Mouse (Mus musculus) lung, postnatal 0 days (tissue): ENCODE measurements around the gene Brd7.

Source experiments
- CTCF ChIP-seq: IDR thresholded peaks from 2 replicates; pipeline ENCODE4 v1.5.1; 2016; ENCODE audit warnings: antibody characterized with exemption, mild to moderate bottlenecking
- EP300 ChIP-seq: IDR thresholded peaks from 2 replicates; pipeline ENCODE4 v1.6.1; 2016; ENCODE audit warnings: antibody characterized with exemption, mild to moderate bottlenecking, control low read depth

DNA sequence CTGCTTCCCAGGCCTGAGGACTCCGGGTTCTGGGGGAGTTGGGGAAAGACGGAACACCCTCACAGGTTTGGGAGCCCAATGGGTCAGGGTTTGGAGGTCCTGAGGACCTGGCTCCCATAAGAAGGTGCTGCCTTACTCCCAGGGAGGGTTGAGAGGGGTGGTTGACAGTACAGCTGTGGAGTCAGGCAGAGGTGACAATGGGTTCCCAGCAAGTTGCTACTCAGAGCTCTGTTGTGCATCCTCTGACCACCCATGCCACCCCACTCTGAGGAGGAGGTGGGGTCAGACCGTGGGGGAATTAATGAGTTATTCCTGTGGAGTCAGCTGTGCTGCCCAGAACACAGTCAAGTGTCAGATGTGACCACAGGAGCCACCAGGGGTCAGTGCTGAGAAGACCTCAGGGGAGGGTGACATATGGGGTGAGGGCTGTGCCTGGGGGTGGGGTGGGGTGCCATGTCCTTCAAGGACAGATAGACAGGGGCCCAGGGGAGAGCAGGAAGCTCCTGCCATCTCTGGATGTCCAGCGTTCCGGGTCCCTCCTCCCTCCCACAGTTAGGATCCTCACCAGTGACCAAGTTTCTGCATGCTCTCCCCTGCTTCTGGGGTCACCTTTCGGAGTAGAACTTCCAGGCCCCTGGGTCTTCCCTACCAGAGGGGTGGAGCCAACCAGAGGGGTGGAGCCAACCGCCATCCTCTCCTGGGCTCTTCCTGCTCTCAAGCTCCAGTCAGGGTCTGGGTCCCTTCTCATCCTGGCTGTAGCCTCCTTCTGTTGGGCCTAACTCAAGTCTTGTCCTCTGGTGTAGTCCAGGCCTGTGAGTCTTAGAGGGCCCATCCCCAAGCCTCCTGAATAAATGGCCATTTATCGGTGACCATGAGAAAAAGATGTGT is 76.3 kb downstream of the Brd7 start:
- TF ChIP-seq CTCF = peak; percentile 45
- no peak for TF ChIP-seq EP300
